Mouse (Mus musculus) cerebellum, postnatal 14 days (tissue): ENCODE measurements around the gene Pln.

Experiments used
- DNase-seq, 2 experiments: peaks; one replicate each; pipeline ENCODE4 v3.0.0; 2021; ENCODE audit warnings: mixed read lengths in 2 of 2

Pln gene

DNA sequence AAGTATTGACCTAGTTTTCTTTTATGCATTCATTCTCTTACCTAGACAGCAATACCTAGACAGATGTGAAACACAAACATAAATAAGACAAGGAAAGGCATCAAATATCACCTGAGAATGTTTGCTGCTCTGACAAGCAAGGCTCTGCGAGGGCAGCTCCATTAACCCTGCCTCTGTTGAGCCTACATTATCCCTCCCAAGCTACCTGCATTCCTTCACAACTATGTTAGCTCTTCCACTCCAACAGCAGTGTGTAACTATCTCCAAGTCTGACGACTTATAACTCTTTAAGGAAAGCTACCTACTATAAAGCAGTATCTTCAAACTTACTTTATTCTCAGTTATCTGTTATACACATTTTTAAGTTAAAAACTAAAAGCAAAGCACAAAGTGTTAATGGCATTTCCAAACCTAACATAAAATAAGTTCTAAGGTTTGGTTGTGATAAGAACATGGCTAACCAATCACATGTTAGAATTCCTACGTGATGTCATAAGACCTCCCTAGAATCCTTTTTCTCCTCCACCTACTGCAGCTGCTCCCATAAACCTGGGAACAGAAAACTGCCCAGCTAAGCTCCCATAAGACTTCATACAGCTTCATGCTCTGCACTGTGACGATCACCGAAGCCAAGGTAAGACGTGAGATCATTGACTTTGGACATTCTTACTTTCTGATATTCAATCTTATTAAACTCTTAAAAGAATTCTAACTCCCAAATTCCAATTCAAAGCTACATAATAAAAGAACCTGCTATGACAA lies at the start of gene Pln:
Pln (plus strand) TSS at position 506 of the 762 bp plus-strand sequence.
- no peak for DNase-seq

DNA sequence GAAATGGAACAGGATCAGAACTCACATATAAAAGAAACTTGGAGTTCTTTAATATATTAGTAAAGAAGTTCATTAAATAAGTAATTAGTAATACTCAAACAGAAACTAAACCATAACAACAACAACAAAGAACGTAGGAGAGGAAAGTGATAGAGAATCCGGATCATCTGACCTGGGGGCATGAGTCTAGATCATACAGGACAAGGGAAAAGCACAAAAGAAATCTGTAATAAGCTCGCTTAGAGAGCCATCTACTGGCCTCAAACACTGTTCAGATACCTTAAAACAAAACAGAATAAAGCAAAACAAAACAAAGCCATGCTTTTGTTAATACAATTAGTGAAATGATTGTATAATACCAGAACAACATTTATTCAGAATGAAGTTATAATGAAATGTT lies 31.6 kb upstream of the Pln start:
- DNase-seq: peak; percentile 9 to 36

DNA sequence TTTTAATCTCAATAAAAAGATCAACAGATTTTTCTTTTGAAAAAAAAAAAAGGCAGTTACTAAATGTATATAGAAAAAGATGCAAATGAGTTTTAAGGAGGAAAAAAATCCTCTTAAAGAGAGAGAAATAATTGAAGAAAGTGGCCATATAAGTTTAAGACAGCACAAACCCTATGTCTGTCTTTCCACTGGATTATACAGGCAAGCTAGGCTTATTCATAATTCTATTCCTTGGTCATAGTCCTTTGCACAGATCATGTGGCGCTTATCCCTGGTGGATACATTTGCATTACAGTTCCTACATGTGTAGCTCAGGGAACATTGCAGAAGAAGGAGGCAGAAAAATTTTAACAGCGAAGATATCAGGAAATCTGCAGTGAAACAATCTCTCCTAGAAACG lies 30.8 kb upstream of the Pln start:
- no peak for DNase-seq

DNA sequence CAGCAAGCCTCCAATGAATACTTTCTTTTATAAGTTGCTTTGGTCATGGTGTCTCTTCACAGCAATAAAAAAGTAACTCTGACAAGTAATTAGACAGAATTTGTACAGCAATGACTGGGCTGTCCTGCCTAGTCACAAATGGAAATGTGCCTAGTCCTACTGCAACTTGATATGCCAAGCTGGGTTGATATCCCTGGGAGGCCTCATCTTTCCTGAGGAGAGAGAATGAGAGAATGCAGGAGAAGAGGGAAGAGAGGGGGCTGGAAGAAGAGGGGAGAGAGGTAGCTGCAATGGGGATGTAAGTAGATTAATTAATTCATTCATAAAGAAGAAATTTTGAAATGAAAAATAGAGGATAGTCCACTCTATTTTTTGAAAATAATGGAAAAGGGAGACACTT lies 14.1 kb upstream of the Pln start:
- no peak for DNase-seq

DNA sequence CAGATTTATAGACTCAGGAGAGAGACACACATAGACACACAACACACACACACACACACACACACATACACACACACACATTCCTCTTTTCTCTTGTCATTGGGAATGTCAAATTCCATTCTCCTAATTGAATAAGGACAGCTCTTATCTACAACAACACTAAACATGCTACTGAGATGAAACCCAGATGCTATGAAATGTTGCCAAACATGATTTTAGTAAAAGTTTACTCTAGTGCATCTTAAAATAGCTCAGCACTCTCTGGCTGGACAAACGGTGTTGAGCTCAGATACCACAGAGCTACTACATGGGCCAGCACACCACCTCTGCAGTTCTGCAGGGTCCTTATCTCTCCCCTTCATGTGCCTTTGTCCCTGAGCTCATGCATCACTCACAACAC lies 12.8 kb upstream of the Pln start:
- DNase-seq: no peak

DNA sequence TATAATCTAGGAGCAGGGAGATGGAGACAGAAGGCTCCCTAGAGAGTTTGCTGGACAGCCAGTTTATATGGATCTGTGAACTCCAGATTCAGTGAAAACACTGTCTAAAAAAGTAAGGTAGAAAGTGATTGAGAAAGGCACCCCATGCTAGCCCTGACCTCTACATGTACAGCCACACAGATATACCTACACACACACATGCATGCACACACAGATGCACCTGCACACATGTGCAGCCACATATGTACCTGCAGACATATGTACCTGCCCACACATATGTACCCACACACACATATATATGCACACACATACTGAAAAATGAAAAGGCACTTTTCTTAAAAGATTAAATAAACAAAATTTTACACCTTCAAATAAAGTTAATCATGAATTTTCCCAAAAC lies 11.1 kb upstream of the Pln start:
- DNase-seq: no peak

DNA sequence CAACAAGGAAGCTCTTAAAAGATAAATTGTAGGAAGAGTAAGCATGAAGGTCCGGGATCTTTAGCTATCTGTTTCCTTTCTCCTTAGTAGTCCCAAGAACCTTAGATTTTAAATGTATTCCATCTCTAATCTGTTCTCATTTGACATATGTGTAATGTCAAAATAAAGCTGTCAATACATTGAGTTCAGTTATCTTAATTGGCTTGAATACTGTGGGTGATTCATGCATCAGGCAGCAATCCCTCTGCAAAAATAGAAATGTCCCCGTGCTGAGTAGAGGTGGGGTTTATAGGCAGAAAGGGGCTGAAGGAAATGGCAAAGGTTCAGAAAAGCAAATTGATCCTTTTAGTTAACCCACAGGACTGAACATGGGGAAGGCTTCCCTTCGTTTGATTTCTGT lies 8.2 kb upstream of the Pln start:
- DNase-seq: no peak

DNA sequence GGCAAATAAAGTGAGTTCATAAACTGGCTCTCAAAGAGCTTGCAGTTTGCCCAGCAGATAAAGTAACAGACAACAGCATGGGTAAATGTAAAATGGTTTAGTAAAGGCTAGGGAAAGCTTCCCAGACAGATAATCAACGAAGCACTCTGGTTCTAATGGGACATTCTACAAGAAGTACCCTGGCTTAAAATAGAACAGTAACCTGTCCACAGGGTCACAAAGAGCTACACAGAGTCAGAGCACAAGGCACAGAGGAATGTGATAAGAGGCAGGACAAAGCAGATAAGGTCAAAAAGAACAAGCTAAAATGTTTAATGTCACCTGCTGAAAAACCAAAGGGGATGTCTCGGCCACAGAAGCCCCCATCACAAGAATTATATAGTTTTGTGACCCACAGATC lies 4.7 kb upstream of the Pln start:
- DNase-seq: no peak

DNA sequence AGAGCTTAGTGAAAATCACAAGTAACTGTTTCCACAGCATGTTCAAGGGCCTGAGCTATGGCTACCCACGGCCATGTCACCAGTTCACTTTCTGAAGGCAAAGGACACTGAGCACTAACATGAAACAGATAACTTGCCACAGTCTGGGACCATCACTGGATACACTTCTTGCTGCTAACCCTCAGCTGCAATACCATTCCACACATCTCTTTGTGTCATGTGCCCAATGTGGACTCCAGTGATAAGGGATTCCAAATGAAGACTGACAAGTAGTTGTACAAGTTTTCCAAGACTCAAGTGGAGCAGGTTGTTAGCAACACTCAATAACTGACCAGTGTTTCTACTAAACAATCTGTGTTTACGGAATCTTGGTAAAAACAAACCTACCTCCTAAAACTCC lies 2.2 kb upstream of the Pln start:
- DNase-seq: no peak

DNA sequence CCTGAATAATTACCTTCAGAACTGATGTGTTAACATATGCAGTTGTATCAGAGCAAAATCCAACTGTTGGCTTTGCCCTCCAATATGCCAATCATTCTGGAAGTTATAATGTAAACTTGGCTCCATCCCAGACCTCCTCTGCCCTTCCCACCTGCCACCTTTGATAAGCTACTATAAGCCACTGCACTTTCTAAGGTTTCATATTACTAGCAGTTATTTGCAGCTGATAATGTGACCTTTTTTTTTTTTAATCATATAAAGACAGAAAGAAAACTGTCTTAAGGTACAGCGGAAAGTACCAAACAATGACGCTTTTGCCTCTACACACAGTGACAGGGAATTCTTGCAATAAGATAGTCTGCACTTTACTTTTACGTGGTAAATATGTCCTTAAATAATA lies 1.5 kb upstream of the Pln start:
- peak in 1 of 2 experiments; percentile 42 for DNase-seq

DNA sequence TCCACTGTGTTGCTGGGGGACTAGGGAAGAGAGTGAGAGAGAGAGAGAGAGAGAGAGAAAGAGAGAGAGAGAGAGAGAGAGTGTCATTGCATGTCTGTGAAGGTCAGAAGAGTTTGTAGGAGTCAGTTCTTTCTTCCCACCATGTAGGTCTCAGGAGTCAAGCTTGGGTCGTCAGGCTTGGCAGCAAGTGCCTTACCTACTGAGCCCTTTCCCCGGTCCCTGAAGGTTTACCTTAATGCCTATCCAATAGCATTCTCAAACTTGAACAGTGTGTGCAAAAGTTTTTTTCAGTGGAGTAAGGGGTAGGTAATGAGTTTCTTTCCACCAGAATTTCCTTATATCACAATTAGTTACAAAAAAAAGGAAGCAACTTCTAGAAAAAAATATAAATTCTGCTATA lies 1.6 kb downstream of the Pln start:
- DNase-seq: no peak

DNA sequence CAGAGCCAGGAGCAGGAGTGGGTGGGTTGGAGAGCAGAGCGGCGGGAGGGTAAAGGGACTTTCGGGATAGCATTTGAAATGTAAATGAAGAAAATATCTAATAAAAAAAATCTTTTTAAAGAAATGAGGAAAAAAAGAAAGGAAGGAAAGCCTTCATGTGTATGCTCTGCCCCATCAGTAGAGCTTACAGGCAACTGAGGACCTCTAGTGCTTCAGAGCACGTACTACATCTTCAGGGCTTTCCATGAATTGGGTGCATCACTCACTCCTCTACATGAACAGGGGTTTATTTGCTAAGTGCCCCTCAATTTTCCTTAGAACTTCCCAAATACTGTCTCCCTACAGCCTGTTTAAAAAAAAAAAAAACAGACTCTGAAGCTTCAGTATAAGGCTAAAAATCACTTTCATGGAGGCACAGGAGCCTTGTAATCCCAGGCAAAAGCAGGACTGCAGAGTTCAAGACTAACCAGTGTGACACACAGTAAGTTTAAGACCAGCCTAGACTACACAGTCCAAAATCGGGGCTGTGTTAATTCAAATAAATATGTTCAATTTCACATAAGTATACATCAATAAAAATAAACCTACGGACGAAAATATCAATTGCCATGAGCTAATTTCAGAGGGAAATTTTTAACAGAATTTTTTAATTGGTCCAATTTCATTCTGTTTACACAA lies 4.0 kb downstream of the Pln start:
- DNase-seq: peak; percentile 24 to 42

DNA sequence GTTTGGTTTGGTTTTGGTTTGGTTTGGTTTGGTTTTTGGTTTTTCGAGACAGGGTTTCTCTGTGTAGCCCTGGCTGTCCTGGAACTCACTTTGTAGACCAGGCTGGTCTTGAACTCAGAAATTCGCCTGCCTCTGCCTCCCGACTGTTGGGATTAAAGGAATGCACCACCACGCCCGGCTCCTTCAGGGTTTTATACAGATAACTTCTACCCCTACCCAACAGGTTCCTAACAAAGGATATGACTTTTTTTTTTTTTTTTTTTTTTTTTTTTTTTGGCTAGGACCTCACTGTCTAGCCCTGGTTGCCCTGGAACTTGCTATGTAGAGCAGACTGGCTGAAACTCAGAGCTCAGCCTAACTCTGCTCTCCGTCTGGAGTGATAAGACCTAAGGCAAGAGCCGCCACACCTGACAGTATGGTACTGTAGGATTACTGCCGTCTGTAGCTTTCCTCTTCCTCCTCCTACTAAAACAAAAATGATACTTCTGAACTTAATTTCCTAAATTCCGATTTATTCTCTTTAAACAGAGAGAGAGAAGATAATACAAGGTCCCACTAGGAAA lies 4.8 kb downstream of the Pln start:
- DNase-seq: no peak

DNA sequence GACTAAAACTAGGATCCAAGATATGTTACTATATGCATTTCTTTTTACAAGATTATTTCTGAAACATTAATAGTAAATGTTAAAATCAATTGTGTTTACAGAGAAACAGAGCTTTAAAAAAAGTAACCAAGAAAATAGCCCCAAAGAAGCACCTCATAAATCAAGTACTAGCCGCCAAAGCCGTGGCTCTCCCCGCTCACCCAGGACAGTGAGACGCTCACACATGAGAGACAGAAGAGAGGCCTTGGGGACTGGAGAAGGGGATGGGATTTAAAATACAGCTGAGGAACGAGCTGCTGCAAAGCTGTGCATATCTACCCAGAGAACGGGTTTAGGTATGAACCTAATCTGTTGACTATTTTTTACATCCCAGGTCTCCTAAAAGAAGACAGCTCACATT lies 5.9 kb downstream of the Pln start:
- no peak for DNase-seq

DNA sequence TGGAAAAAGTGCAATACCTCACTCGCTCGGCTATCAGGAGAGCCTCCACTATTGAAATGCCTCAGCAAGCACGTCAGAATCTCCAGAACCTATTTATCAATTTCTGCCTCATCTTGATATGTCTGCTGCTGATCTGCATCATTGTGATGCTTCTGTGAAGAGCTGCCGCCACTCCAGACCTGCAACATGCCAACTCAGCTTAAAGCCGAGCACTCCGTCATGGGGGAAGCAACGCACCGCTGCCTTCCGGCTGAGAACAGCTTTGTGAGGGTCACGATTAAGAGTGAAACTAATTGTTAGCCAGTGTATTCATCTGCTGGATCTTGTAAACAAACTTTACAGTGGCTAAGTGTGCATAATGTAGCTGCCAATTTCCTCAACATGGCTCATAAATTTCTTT lies 6.4 kb downstream of the Pln start:
- DNase-seq: no peak

DNA sequence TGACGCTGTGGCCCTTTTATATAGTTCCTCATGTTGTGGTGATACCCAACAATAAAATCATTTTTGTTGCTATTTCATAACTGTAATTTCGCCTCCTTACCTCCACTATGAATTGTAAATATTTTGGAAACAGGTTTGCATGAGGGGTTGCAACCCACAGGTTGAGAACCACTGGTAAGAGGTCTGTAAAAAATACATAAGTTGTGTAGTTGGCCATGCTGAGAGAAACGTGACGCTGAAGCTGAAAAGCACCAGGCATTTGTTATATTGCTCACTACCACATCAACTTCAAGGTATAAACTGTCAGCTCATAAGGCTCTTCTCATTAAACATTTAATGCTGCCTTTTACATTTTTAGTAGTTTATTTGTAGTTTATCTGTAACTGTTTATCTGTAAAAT lies 8.0 kb downstream of the Pln start:
- no peak for DNase-seq

DNA sequence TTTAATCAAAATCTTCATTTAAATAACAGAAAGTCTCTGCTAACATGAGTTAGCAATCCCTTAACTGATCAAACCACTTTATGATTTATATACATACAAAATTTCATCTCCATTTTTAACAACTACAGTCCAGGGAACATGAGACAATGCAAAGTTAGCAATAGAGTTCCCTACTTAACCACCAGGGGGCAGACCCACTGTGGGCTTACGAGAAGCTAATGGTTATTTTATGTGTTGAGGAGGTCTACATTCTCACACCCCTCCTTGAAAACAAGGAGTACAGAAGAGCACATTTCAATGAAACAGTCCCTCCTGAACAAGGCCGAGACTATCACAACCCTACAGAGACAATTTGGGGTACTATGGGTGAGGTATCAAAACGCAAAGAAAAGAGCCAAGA lies 9.0 kb downstream of the Pln start:
- peak; percentile 69 to 76 for DNase-seq

DNA sequence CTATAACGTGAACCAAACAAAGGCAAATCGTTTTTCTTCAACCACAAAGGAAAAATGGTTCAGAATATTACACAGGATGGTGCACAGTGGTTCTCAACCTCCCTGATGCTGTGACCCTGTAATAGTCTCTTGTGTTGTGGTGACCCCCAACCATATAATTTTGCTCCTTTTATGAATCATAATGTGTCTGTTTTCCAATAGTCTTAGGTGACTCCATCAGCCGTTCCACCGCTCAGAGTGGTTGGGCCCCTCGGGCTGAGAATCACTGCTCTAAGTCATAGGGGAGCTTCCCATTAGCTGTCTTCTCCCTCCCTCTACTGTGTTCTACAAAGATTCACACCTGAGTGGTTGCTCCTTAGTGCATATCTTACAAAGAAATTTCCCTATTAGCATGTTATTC lies 9.4 kb downstream of the Pln start:
- DNase-seq: no peak

DNA sequence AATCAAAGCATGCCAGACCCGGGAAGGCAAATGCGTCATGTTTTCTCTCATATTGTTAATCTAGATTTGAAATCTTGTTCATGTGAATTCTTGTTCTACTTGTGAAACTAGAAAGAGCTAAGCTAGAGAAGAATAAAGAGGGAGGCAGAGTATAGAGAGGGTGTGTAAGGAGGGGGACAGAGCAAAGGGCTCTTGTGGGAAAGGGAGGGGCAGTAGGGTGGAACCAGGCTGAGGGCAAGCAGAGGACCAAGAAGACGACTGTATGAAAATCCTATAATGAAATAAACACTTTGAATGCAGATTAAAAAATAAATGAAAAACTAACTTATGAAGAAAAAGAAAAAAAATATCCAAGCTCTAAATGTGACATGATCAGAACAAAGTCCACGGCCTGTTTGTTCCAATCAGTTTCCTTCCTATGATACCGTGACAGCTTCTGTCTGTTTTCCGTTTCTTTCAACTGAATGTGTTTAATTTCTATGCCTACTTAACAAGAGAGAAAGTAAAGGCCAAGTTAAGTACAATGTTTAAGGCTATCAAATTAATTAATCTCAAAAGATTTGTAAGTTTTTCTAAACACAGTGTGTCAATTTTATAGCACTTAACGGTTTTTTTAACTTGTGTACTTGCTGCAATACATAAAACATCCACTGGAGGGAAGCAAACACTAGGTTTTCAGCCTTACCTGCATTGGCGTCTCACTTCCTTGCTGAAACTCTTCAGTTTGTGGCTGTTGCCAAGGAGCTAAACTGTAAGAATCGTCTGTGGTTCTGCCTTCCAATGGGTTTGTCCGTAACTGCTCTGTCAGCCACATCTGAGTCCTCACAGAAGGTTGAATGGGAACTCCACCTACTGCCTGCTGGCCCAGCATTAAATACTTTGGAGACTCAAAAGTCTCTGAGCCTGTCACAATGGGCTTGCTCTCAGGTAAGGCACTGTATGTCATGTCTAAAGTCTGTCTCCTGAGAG lies 10.6 kb downstream of the Pln start:
- peak; percentile 75 to 82 for DNase-seq

DNA sequence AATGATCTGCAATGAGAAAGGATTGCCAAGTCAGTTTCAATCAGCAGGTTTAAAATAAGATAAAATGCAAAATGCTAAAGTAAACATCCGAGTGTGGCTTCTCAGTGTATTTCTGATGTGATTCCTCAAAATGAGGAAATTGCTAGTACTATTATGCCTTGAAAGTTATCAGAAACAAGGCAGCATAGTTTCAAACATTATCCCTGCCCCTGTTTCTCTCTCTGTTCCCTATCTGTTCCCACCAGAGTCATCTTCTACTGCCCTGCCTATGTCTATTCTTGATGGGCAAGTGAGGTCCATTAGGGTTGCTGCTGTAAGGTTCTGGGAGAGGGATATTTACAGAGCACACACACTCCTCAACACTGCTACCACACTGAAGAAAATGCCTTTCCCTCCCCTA lies 11.8 kb downstream of the Pln start:
- no peak for DNase-seq

DNA sequence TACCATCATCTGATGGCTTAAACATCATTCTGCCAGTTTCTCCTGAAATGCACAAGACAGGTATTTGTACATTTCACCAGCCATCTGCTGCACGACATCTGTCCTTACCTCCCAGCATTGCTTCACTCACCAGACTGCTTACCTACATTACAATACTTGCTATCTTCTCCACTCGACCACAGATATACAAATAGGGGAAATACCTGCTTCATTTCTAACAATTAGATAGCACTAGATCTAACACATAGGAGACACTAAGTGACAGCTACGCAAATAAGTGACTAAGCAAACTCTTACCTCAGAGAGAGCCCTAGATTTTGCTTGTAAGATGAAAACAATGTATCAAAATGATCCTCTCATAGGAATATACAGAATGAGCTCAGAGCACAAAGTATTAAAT lies 16.2 kb downstream of the Pln start:
- DNase-seq: no peak

DNA sequence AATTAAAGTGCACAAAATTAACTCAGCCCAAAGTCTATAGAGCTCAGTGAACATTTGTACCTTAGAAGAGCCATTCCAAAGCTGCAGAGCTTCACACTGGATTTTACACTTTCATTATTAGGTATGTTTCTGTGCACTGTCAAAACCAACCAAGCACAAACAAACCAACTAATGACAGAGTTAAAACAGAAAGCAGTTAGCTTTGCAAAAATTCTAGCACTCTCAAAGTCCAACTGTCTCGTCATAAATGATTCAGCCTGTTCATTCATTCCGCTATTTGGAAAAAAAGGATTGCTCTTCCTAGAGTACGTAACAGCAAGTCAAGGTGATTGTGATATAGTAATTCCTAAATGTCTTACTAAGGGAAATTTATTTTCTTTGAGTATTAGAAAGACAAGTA lies 21.5 kb downstream of the Pln start:
- DNase-seq: no peak

DNA sequence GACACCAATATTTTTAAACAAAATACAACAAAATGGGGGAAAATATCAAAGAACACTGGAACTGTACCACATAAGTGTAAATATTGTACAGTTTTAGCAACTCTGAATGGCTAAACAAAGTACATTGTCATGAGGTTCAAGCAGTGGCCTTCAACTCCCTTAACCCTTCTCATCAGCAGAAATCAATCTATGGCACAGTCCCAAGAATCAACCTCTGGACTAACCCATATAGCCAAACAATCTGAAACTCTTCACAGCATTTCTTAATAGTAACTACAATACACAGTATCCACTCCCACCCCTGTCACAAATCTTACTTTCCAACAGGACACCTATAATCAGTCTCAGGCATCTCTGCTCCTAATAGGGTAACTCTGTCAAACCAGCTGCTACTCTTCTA lies 26.8 kb downstream of the Pln start:
- no peak for DNase-seq
